Comparison of ENCODE assay signal across 32 mouse cellular contexts in genomic region chr11:79457928-79458327, GRCm38 (mm10). TPM values are rescaled to one million over a fixed set of nuclear protein-coding genes. Genes with fewer than 3 reads are reported as not detected.
DNase-seq lines count a peak whose midpoint lies in the region; ATAC-seq lines count a peak whose summit lies in the region.
"Had no signal": no experiment of that assay in that cellular context is flagged by ENCODE, and none has a peak within 500 bp of the region (broad histone marks: within the 10 kb centered on the region; RNA-seq: fewer than 3 reads in every experiment).

No protein-coding gene starts in this region.

- no peak overlapping the region for H3K27ac ChIP-seq in liver, embryonic 11.5 days (ENCODE audit: low read depth, low read length)
- H3K27ac ChIP-seq: embryonic facial prominence, embryonic 13.5 days; forebrain, embryonic 10.5 days; forebrain, embryonic 15.5 days; gastrocnemius, adult 2 months; hindbrain, embryonic 14.5 days; limb, embryonic 13.5 days; liver, embryonic 15.5 days; stomach, embryonic 15.5 days had no signal

- no peak overlapping the region for H3K4me3 ChIP-seq in liver, embryonic 11.5 days (ENCODE audit: low read depth, low read length)
- H3K4me3 ChIP-seq: embryonic facial prominence, embryonic 13.5 days; forebrain, embryonic 10.5 days; forebrain, embryonic 15.5 days; gastrocnemius, adult 2 months; limb, embryonic 13.5 days; liver, embryonic 15.5 days; stomach, embryonic 15.5 days had no signal

- H3K9ac ChIP-seq in liver, embryonic 11.5 days (ENCODE audit: low read depth, low read length) = no peak overlapping the region
- H3K9ac ChIP-seq: embryonic facial prominence, embryonic 13.5 days; forebrain, embryonic 15.5 days; hindbrain, embryonic 14.5 days; limb, embryonic 13.5 days; liver, embryonic 15.5 days; stomach, embryonic 15.5 days had no signal

- H3K4me2 ChIP-seq in liver, embryonic 11.5 days = no peak overlapping the region
- H3K4me2 ChIP-seq: embryonic facial prominence, embryonic 13.5 days; forebrain, embryonic 15.5 days; heart, embryonic 11.5 days; hindbrain, embryonic 14.5 days; limb, embryonic 13.5 days; liver, embryonic 15.5 days; midbrain, embryonic 11.5 days; stomach, embryonic 15.5 days had no signal

- no peaks in the 10 kb centered on the region for H3K9me3 ChIP-seq in liver, embryonic 11.5 days (ENCODE audit: control insufficient read depth, low read length)
- H3K9me3 ChIP-seq: embryonic facial prominence, embryonic 13.5 days; forebrain, embryonic 10.5 days; forebrain, embryonic 15.5 days; G1E; limb, embryonic 13.5 days; liver, embryonic 15.5 days; stomach, embryonic 15.5 days had no signal

- peaks cover 10% of the 10 kb centered on the region; the same call in 1 of the 2 replicates for H3K36me3 ChIP-seq in liver, embryonic 11.5 days (ENCODE audit: control insufficient read depth, insufficient read depth, low read length)

- no peaks in the 10 kb centered on the region for H3K4me1 ChIP-seq in liver, embryonic 11.5 days (replicated peaks; ENCODE audit: control insufficient read depth, insufficient read depth, low read length)
- H3K4me1 ChIP-seq: embryonic facial prominence, embryonic 13.5 days; forebrain, embryonic 10.5 days; forebrain, embryonic 15.5 days; limb, embryonic 13.5 days; liver, embryonic 15.5 days; stomach, embryonic 15.5 days had no signal

- DNase-seq in liver = peak; percentile 12
- DNase-seq in liver, embryonic 11.5 days (ENCODE audit: low spot score) = no peak
- DNase-seq in ovary, postnatal 36 days (ENCODE audit: low spot score) = peak; percentile 33
- no peak for DNase-seq in ovary, postnatal 10 days (ENCODE audit: low spot score)
- DNase-seq in adrenal gland, postnatal 25 days = peak; percentile 18
- DNase-seq in spleen, postnatal 36 days (ENCODE audit: low spot score in 2 of 2) = no peak
- DNase-seq in thymus, postnatal 10 days (ENCODE audit: low spot score in 2 of 2) = no peak
- DNase-seq: cerebellum, adult 18-20 months; cerebellum, postnatal 10 days; gastrocnemius, adult 2 months; gastrocnemius, postnatal 36 days; heart, adult 18-20 months; kidney, adult 11 months; kidney, postnatal 14 days; layer of hippocampus, adult 9-11 months; lung, postnatal 14 days; retina, postnatal 1 day; right cerebral cortex, postnatal 14 days; thymus, postnatal 14 days had no signal

- H3K27me3 ChIP-seq in liver, embryonic 11.5 days (replicated peaks; ENCODE audit: control insufficient read depth, insufficient read depth, low read length) = no peaks in the 10 kb centered on the region
- H3K27me3 ChIP-seq: embryonic facial prominence, embryonic 13.5 days; forebrain, embryonic 15.5 days; limb, embryonic 13.5 days; liver, embryonic 15.5 days; stomach, embryonic 15.5 days had no signal

- WGBS in liver, embryonic 11.5 days = 84% methylated on average over 3 of the region's 3 CpGs

- no peak for ATAC-seq in liver, embryonic 11.5 days (replicated peaks; ENCODE audit: low FRiP score)
- ATAC-seq: forebrain, embryonic 15.5 days; midbrain, embryonic 16.5 days had no signal

RNA-seq across cellular contexts. Expression of gene Omg, which starts 46.0 kb away (rescaled TPM):
- 0.12 and 0.42 TPM in 2 replicates for polyA plus RNA-seq in liver, embryonic 11.5 days (2014; fragmentation: Nextera tagmentation; extraction: Ambion mirVana)
- 6.2 and 6.7 TPM in 2 replicates for total RNA-seq in adrenal gland, postnatal 25 days (2021)
- total RNA-seq: gastrocnemius, adult 2 months; gastrocnemius, postnatal 36 days; heart, adult 18-20 months; hematopoietic stem cell, adult 5-6 weeks had no signal
- polyA plus RNA-seq: G1E; liver, embryonic 15.5 days; small intestine, adult 2 months had no signal

Comparison
In these comparisons a context has a peak if more than half of its experiments do, and no peak if none do; other contexts are left out.
1. DNase-seq: peak in liver (single experiment), ovary, postnatal 36 days (single experiment) and adrenal gland, postnatal 25 days (single experiment); none in liver, embryonic 11.5 days (single experiment), ovary, postnatal 10 days (single experiment), spleen, postnatal 36 days (0 of 2) and thymus, postnatal 10 days (0 of 2).